Mouse (Mus musculus) thymus, adult 2 months (tissue): ENCODE results near the gene Hmg20b.

ENCODE experiments used
- CTCF ChIP-seq: fragments of 200-500 bp; IDR thresholded peaks from 2 replicates; pipeline ENCODE4 v1.5.1; 2012; ENCODE audit warnings: mild to moderate bottlenecking, control low read depth, low read length, moderate library complexity, borderline replicate concordance; ENCODE audit not compliant: control insufficient read depth, poor library complexity, insufficient read depth; ENCODE audit errors: extremely low read depth
- POLR2A ChIP-seq: fragments of 200-500 bp; IDR thresholded peaks from 2 replicates; pipeline ENCODE4 v1.6.1; 2012; ENCODE audit warnings: mild to moderate bottlenecking, low read length, control low read depth, moderate library complexity; ENCODE audit not compliant: control insufficient read depth, poor library complexity, insufficient read depth; ENCODE audit errors: extremely low read depth

DNA sequence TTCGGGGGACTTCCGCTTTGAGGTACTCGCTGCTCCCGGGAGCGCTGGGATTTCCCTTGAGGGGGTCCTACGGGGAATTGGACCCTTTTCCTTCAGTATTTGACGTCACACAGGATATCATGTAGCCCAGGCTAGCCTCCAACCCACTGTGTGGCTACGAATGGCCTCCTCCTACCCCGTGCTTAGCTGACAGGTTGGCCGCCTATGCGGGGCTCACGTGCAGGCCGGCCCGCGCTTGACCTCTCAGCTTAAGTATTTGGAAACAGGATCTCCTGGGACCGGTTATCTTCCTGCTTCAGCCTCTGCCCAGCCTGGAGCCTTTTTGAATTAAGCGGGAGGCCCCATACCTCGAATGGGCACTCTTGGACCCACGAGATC is 34.3 kb upstream of the Hmg20b start:
- TF ChIP-seq POLR2A (no peak), CTCF (no peak)
